Mouse (Mus musculus): Measurements from ENCODE around the gene Ptcd3. TPM values are rescaled to one million over a fixed set of nuclear protein-coding genes. Genes with fewer than 3 reads are reported as not detected.
A peak's percentile ranks its signal among the peaks of the same experiment; 100 is the strongest.

Gene Ptcd3
- total and polyA plus RNA-seq, 3 experiments, result 93.5 to 156 (median 94.3) TPM

- H3K27me3 ChIP-seq (ENCODE audit: control insufficient read depth in 1 of 2, insufficient read depth in 2 of 2, low read length in 2 of 2), result no peaks in the 10 kb centered on the region
- no peak overlapping the region for H3K4me3 ChIP-seq (ENCODE audit: control insufficient read depth in 1 of 2, insufficient read depth in 1 of 2, low read depth in 2 of 2, low read length in 2 of 2)
- H3K9ac ChIP-seq (ENCODE audit: control insufficient read depth, low read depth, low read length, poor library complexity, severe bottlenecking), result no peak overlapping the region
- peaks cover 3% of the 10 kb centered on the region in 2 experiments; a peak in 2 of 4 replicates for H3K4me1 ChIP-seq (ENCODE audit: control insufficient read depth in 1 of 2, insufficient read depth in 2 of 2, low read length in 2 of 2)
- no peaks in the 10 kb centered on the region for H3K9me3 ChIP-seq (replicated peaks; ENCODE audit: insufficient read depth, low read length)
- no peak overlapping the region for H3K27ac ChIP-seq (ENCODE audit: control insufficient read depth, low read depth, low read length)
- H3K36me3 ChIP-seq (ENCODE audit: control insufficient read depth in 1 of 2, insufficient read depth in 2 of 2, low read length in 2 of 2), result peaks cover 9% of the 10 kb centered on the region in 2 experiments
- peaks cover 32% of the 10 kb centered on the region for H3K79me2 ChIP-seq (ENCODE audit: control insufficient read depth, insufficient read depth, low read length, poor library complexity)
- TF ChIP-seq JUND (IDR thresholded peaks at IDR 0.05; ENCODE audit: low read depth, low read length) (no peak), GATA1 (IDR thresholded peaks at IDR 0.05; ENCODE audit: low read depth, low read length) (no peak), EP300 (IDR thresholded peaks at IDR 0.05; ENCODE audit: low read depth in 1 of 2, low read length in 2 of 2) (no peak), NELFE (IDR thresholded peaks at IDR 0.05; ENCODE audit: low read depth, low read length) (no peak), CTCF (IDR thresholded peaks at IDR 0.05 in 2 of 3, conservative IDR thresholded peaks at IDR 0.05 in 1 of 3; ENCODE audit: control insufficient read depth in 1 of 3, insufficient read depth in 1 of 3, low read depth in 2 of 3, low read length in 3 of 3, poor library complexity in 1 of 3, severe bottlenecking in 1 of 3) (no peak), MAFK (IDR thresholded peaks at IDR 0.05; ENCODE audit: borderline replicate concordance, low read depth, low read length) (no peak), RCOR1 (IDR thresholded peaks at IDR 0.05; ENCODE audit: low read depth, low read length) (no peak), TBP (IDR thresholded peaks at IDR 0.05; ENCODE audit: low read depth, low read length) (no peak), ZC3H11A (IDR thresholded peaks at IDR 0.05; ENCODE audit: low read depth, low read length) (no peak), TAL1 (IDR thresholded peaks at IDR 0.05; ENCODE audit: low read length) (no peak), MYB (IDR thresholded peaks at IDR 0.05; ENCODE audit: low read depth, low read length) (no peak), E2F4 (IDR thresholded peaks at IDR 0.05; ENCODE audit: borderline replicate concordance, low read depth, low read length) (no peak), POLR2AphosphoS5 (IDR thresholded peaks at IDR 0.05; ENCODE audit: borderline replicate concordance, low read depth, low read length) (no peak), ETS1 (IDR thresholded peaks at IDR 0.05; ENCODE audit: low read depth, low read length) (no peak), CHD1 (IDR thresholded peaks at IDR 0.05; ENCODE audit: low read depth, low read length) (no peak), USF1 (IDR thresholded peaks at IDR 0.05; ENCODE audit: low read depth, low read length) (no peak), SIN3A (IDR thresholded peaks at IDR 0.05; ENCODE audit: low read length) (no peak), MAZ (IDR thresholded peaks at IDR 0.05; ENCODE audit: low read depth, low read length) (no peak)
- no peak for DNase-seq (ENCODE audit: low read depth, low spot score)
Observed at GRCm38 (mm10) chr6:71911686-71912450, 3.3 kb upstream of the Ptcd3 start.

DNA sequence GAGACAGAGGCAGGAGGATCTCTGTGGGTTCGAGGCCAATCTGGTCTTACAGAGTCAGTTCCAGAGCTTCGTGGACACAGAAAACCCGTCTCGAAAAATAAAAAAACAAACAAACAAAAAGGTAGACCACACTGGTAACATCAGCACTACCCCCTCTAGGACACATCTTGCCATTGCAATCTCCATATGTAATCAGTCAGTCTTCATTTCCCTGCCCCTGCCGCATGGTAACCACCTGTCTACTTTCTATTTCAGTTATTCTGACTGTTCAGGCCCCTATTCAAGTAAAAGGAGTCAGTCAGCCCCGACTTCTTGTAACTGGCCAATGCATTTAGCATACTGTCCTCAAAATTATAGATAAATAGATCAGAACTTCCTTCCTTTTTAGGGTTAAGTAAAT, 1.3 kb upstream of the Ptcd3 start:
- no peaks in the 10 kb centered on the region for H3K9me3 ChIP-seq (replicated peaks; ENCODE audit: insufficient read depth, low read length)
- peak; percentile 67 for DNase-seq (ENCODE audit: low read depth, low spot score)
- H3K27me3 ChIP-seq (ENCODE audit: control insufficient read depth in 1 of 2, insufficient read depth in 2 of 2, low read length in 2 of 2), result no peaks in the 10 kb centered on the region
- H3K4me1 ChIP-seq (ENCODE audit: control insufficient read depth in 1 of 2, insufficient read depth in 2 of 2, low read length in 2 of 2), result peaks cover 3% of the 10 kb centered on the region in 2 experiments; a peak in 2 of 4 replicates
- H3K36me3 ChIP-seq (ENCODE audit: control insufficient read depth in 1 of 2, insufficient read depth in 2 of 2, low read length in 2 of 2), result peaks cover 18 to 22% of the 10 kb centered on the region in 2 experiments
- H3K9ac ChIP-seq (ENCODE audit: control insufficient read depth, low read depth, low read length, poor library complexity, severe bottlenecking), result peak overlapping the region; percentile 51
- H3K27ac ChIP-seq (ENCODE audit: control insufficient read depth, low read depth, low read length), result peak overlapping the region; percentile 1; the same call in 1 of the 2 replicates
- TF ChIP-seq CTCF (IDR thresholded peaks at IDR 0.05 in 2 of 3, conservative IDR thresholded peaks at IDR 0.05 in 1 of 3; ENCODE audit: control insufficient read depth in 1 of 3, insufficient read depth in 1 of 3, low read depth in 2 of 3, low read length in 3 of 3, poor library complexity in 1 of 3, severe bottlenecking in 1 of 3) (peak in 2 of 3 experiments; percentile 16 to 21; a peak in 4 of 6 replicates), E2F4 (IDR thresholded peaks at IDR 0.05; ENCODE audit: borderline replicate concordance, low read depth, low read length) (no peak), SIN3A (IDR thresholded peaks at IDR 0.05; ENCODE audit: low read length) (peak; percentile 23; the same call in 1 of the 2 replicates)
- H3K79me2 ChIP-seq (ENCODE audit: control insufficient read depth, insufficient read depth, low read length, poor library complexity), result peaks cover 43% of the 10 kb centered on the region
- H3K4me3 ChIP-seq (ENCODE audit: control insufficient read depth in 1 of 2, insufficient read depth in 1 of 2, low read depth in 2 of 2, low read length in 2 of 2), result peak overlapping the region; percentile 94 to 98
